Mouse (Mus musculus) cerebellum, adult 2 months (tissue): ENCODE results near the gene Cdkn1a.

ENCODE experiments used
- CTCF ChIP-seq: fragments of 200-500 bp; IDR thresholded peaks from 2 replicates; pipeline ENCODE4 v1.5.1; 2011; ENCODE audit warnings: low read depth, mild to moderate bottlenecking, control low read depth, low read length, moderate library complexity, borderline replicate concordance; ENCODE audit not compliant: insufficient read depth
- POLR2A ChIP-seq: fragments of 200-500 bp; IDR thresholded peaks from 2 replicates; pipeline ENCODE4 v1.6.1; 2011; ENCODE audit warnings: low read length, control low read depth, borderline replicate concordance; ENCODE audit not compliant: insufficient read depth

GRCm38 (mm10) chr17:29056207-29056606, 34.6 kb upstream of the Cdkn1a start:
- TF ChIP-seq POLR2A (no peak), CTCF (no peak)
